Mouse (Mus musculus): ENCODE results near the gene Trp53rkb. TPM values are rescaled to one million over a fixed set of nuclear protein-coding genes. Genes with fewer than 3 reads are reported as not detected.

The Trp53rkb gene
- 2.1 and 4.5 TPM in 2 replicates for total RNA-seq (2015)
- 1.5 and 2.0 TPM in 2 replicates for total RNA-seq (2017)

GRCm38 (mm10) chr2:166792355-166792754 is at the start of gene Trp53rkb:
TSS of gene Trp53rkb (plus strand) at chr2:166792531.
- no peak for ATAC-seq (ENCODE audit: poor library complexity, severe bottlenecking)

DNA sequence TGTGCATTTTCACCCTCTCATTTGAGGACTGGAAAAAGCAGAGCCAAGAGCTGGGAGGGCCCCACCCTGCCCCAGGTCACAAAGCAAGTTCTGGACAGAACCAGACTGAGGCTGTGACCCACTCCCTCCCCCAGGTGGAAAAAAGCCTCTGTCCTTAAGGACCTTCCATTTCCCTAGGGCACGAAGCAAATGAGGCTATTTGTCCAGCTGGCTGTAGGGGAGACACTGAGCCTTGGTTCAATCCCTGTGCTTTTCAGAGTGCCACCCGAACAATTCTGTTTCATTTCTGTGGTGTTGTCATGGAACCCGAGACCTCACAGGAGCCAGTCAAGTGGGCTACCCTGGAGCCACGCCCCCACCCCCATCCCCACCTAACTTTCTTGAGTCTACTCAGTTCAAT is 48.8 kb upstream of the Trp53rkb start:
- no peak for ATAC-seq (ENCODE audit: poor library complexity, severe bottlenecking)

DNA sequence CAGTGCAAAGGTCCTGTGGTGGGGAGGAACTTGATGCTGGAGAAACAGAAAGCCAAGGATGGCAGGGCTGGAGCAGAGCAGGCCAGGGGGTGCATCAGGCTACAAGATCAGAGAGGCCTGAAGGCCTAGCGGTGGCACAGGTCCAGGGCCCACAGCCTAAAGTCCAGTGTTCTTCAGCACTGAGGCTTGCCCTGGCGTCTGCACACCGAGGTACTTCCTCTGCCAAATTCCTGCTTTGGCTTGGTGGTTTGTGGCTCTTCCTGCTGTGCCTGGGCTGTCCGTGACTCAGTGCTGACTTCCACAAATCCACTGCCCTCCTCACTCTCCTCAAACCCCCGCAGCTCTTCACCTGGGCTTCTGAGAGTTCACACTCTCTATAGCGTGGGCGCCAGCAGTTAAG is 47.9 kb upstream of the Trp53rkb start:
- peak; percentile 62 for ATAC-seq (ENCODE audit: poor library complexity, severe bottlenecking)

DNA sequence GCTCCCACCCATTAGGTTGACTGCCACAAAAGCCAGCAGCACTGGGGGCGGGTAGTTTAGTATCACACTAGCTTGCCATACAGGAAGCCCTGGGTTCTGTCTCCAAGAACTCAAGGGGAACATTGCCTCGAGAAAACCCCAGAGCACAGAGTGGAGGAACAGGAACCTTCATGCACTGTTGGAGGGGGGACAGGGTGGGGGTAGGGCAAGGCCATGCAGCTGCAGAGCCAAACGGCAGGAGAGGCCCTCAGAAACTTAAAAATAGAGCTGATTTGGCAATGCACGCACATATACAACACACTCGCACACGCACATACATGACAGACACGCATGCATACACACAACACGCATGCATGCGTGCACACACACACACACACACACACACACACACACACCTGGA is 46.5 kb upstream of the Trp53rkb start:
- peak; percentile 66 for ATAC-seq (ENCODE audit: poor library complexity, severe bottlenecking)

DNA sequence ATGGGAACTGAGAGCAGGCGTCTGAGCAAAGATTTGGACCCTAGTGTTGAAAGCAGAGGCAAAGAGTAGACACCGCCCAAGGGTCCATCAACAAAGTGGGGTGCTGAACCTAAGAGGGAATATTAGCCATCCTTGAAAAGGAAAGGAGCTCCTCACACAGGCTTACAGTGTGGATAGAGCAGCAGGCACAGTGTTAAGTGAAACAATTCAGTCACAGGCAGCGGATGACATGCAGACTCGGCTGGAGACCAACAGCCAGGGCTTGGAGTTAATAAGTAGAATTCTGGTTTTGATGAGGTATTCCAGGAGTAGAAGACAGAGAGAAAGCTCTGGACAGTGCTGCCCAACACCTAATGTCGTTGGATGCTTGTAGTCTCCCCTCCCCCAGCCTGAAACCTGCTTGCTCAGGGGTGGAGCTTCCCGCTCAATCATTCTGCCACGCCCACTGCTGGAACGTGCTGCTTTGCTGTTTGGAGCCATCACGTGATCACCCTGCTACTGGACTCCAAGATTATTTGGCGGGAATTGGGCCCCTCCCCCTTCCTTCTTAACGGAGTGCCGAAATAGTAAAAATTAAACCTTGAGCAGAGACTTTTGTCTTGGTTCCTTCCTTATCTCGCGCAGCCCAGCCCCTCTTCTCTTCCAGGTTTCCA is 45.9 kb upstream of the Trp53rkb start:
- 0 out of 2 replicates have a peak, but pooled peaks have one; percentile 3 for ATAC-seq (ENCODE audit: poor library complexity, severe bottlenecking)

DNA sequence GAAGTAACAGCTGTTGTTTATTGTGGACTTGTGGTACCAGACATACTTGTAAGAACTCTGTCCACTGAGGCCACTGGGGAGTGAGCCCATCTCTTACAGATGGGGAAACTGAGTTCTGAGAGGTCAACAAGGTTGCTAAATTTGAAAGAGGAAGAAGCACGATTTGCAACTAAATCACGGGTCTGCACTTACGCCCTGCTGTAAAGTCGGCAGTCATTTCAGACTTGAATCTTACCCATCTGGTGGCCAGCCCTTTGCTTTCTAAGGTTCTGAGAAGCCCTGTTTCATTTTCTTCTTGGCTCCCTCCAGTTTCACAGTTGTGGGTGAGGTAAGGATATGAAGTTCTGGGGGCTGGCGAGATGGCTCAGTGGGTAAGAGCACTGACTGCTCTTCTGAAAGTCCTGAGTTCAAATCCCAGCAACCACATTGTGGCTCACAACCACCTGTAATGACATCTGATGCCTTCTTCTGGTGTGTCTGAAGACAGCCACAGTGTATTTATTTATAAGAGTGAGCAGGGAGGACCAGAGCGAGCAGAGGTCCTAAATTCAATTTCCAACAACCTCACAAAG is 41.6 kb upstream of the Trp53rkb start:
- ATAC-seq (ENCODE audit: poor library complexity, severe bottlenecking) = no peak

GRCm38 (mm10) chr2:166754194-166754593 is 38.1 kb upstream of the Trp53rkb start:
- ATAC-seq (ENCODE audit: poor library complexity, severe bottlenecking) = peak; percentile 51

DNA sequence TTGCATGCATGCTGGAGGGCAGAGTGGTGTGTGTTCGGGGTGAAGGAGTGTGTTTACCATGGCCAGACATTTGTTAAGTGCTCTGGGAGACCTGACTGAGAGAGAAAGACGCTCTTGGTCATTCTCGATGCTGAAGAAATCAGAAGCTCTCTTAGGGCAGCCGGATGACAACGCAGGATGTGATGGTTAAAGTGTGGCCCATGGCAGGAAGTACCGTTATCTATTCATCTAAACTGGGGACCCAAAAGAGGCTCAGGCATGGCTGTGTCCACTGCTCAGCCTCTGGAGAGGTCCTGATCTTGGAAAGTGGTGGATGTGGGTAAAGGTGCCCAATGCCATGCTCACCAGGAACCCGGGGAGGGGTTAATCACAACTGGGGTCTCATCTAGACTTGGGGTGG is 37.6 kb upstream of the Trp53rkb start:
- ATAC-seq (ENCODE audit: poor library complexity, severe bottlenecking) = peak; percentile 65

DNA sequence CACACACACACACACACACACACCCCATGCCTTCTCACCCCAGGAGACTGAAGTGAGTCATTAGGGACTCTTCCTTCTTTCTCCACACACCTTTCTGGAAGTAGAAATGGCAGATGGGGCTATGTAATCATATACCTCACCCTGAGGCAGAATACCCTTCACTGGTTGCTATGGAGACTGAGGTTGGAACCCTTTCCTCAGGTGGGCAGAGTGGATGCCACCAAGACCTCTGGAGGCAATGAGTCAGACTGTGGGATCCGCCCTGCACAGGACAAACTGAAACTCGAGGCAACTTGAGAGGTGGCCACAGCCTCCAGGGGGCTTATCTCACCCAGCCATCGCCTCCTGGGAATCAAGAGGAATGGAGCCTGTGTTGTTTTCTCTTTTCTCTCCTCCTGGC is 34.4 kb upstream of the Trp53rkb start:
- ATAC-seq (ENCODE audit: poor library complexity, severe bottlenecking) = no peak

- ATAC-seq (ENCODE audit: poor library complexity, severe bottlenecking) = no peak
Observed at GRCm38 (mm10) chr2:166764051-166764450, 28.3 kb upstream of the Trp53rkb start.

- ATAC-seq (ENCODE audit: poor library complexity, severe bottlenecking) = no peak
Observed at GRCm38 (mm10) chr2:166767591-166767990, 24.7 kb upstream of the Trp53rkb start.

DNA sequence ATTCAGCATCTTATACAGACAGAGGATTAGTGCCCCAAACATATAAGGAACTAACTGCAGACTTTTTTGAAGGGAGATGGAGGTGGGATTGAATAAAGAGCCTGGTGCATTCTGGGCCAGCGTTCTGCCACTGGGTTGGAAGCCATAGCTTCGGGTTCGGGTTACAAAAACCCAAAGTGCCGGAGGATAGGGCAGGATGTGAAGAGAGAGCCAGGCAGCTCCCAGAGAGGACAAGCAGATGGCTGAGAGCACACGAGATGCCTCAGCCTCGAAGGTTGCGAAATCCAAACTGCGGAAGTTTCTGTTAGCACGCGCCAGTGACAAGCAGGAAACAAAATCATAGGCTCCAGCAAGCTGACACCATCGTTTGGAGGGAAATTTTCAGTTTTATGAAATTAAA is 20.9 kb upstream of the Trp53rkb start:
- ATAC-seq (ENCODE audit: poor library complexity, severe bottlenecking) = peak; percentile 82

DNA sequence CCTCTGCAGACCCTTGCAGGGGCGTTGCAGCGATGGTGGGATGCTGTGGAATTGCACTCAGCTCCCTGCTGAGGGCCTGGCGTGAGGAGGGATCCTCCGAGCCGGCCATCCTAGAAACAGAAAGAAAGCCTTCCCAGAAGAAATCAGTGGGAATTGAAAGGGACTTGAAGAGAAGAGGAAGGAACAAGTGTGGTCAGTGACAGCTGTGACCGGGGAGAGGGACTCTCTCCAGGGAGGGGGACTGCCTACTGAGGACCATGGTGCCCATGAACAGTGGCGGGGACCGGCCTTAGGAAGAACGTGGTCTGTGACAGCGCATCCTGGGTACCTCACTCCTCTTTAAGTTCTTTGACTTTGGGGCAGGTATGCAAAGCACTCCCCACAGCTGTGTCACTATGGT is 18.7 kb upstream of the Trp53rkb start:
- no peak for ATAC-seq (ENCODE audit: poor library complexity, severe bottlenecking)

GRCm38 (mm10) chr2:166774275-166774674 is 18.1 kb upstream of the Trp53rkb start:
- ATAC-seq (ENCODE audit: poor library complexity, severe bottlenecking) = no peak

- ATAC-seq (ENCODE audit: poor library complexity, severe bottlenecking) = no peak
Observed at GRCm38 (mm10) chr2:166775357-166775893, 16.9 kb upstream of the Trp53rkb start.

DNA sequence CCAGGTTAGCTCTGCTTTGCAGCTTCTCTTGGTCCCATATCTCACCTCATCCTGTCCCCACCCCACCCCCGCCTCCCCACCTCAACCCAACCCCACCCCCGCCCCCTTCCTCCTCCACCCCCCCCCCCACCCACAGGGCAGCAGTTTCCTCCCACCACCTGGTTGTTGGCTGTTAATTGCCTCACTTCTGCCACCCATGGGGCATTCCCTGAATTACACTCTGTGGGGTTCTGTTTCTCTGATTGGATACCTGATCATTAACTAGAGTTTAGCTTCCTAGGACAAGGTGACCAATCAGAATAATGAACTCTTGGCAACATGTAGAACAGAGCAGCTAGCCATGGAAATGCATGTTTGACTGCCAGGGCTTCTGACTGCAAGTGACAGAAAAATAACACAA is 16.1 kb upstream of the Trp53rkb start:
- ATAC-seq (ENCODE audit: poor library complexity, severe bottlenecking) = peak; percentile 62

DNA sequence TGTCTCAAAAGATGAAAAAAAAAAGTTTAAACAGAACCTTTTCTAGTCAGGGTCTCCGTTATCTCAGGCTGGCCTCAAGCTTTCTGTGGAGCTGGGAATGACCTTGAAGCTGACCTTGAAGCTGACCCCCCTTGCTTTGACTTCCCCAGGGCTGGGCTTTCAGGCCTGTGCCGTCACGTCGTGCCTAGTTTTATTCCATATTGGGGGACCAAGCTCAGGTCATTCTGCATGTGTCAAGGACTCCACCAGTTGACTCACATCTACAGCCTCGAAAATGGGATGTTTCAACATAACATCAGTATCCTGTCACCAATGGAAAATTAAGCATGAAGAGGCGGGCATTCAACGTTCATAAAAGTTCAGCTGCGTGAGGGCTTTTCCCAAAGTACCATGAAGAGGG is 12.4 kb upstream of the Trp53rkb start:
- no peak for ATAC-seq (ENCODE audit: poor library complexity, severe bottlenecking)

GRCm38 (mm10) chr2:166780980-166781578 is 11.3 kb upstream of the Trp53rkb start:
- peak; percentile 82 for ATAC-seq (ENCODE audit: poor library complexity, severe bottlenecking)

DNA sequence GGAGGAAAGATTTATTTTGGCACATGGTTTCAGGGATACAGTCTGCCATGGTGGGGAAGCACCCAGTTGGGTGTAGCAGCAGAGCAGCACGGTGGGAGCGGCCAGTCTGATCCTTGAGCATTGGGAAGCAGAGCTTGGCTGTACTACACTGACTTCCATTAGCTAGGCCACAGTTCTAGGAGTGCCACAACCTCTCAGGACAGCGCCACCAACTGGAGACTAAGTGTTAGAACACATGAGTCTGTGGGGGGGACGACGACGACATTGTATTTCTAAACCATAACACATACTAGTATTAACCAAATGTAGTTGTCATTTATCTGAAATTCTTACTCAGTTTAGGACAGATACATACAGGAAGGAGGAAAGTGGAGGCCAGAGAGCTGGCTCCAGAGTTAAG is 8.0 kb upstream of the Trp53rkb start:
- ATAC-seq (ENCODE audit: poor library complexity, severe bottlenecking) = no peak

- peak; percentile 100 for ATAC-seq (ENCODE audit: poor library complexity, severe bottlenecking)
Observed at GRCm38 (mm10) chr2:166786353-166787004, 5.9 kb upstream of the Trp53rkb start.

- ATAC-seq (ENCODE audit: poor library complexity, severe bottlenecking) = 0 out of 2 replicates have a peak, but pooled peaks have one; percentile 34
Observed at GRCm38 (mm10) chr2:166791738-166792137, 593 bp upstream of the Trp53rkb start.

Data from megakaryocyte, adult 5-6 weeks (primary cell).